Mouse (Mus musculus) CH12.LX (cell line): ENCODE measurements around the gene Grid1. TPM values are rescaled to one million over a fixed set of nuclear protein-coding genes. Genes with fewer than 3 reads are reported as not detected.
A peak's percentile ranks its signal among the peaks of the same experiment; 100 is the strongest.

Experiments used
- DNase-seq: peaks from one replicate; pipeline ENCODE4 v3.0.0-alpha.2; 2013; ENCODE audit errors: extremely low read depth
- H3K27ac ChIP-seq: 2 replicates; pipeline ENCODE4 v1.5.1; 2012; ENCODE audit warnings: low read depth, mild to moderate bottlenecking, control low read depth, moderate library complexity; ENCODE audit not compliant: insufficient read depth
- H3K27me3 ChIP-seq: replicated peaks from 2 replicates; pipeline ENCODE3; 2012; ENCODE audit warnings: inconsistent platforms
- H3K36me3 ChIP-seq, 2 experiments: replicated peaks in 1 of 2; 2 replicates each; pipeline versions ENCODE3 to v1.6.1; 2012; ENCODE audit warnings: inconsistent platforms in 1 of 2, low read length in 1 of 2, mild to moderate bottlenecking in 1 of 2, mixed read lengths in 1 of 2, moderate library complexity in 1 of 2; ENCODE audit not compliant: control insufficient read depth in 1 of 2, insufficient read depth in 1 of 2
- H3K4me1 ChIP-seq, 2 experiments: 2 replicates each; pipeline ENCODE4 v1.6.1; 2012; ENCODE audit warnings: inconsistent platforms in 1 of 2, moderate library complexity in 1 of 2; ENCODE audit not compliant: insufficient read depth in 2 of 2, control insufficient read depth in 1 of 2
- H3K4me2 ChIP-seq: 2 replicates; pipeline ENCODE4 v1.6.1; 2012; ENCODE audit warnings: low read depth, mild to moderate bottlenecking, control low read depth; ENCODE audit not compliant: poor library complexity, insufficient read depth, severe bottlenecking
- H3K4me3 ChIP-seq, 3 experiments: fragments of 150-350 bp in 1 of 3; sonication (generic) in 1 of 3; replicated peaks in 1 of 3; 2 replicates each; pipeline versions ENCODE3 to v1.5.1; 2011 to 2012; ENCODE audit warnings: low read depth in 2 of 3, low read length in 2 of 3, mild to moderate bottlenecking in 2 of 3, moderate library complexity in 2 of 3, control low read depth in 1 of 3, improper control_type of control experiment in 1 of 3, inconsistent platforms in 1 of 3, mixed read lengths in 1 of 3; ENCODE audit not compliant: poor library complexity in 1 of 3
- H3K79me2 ChIP-seq: replicated peaks from 2 replicates; pipeline ENCODE4 v1.6.1; 2012; ENCODE audit warnings: mild to moderate bottlenecking, moderate library complexity; ENCODE audit not compliant: control insufficient read depth, poor library complexity, insufficient read depth, severe bottlenecking; ENCODE audit errors: extremely low read depth
- H3K9ac ChIP-seq: 2 replicates; pipeline ENCODE4 v1.6.1; 2012; ENCODE audit warnings: low read depth, mild to moderate bottlenecking, control low read depth, moderate library complexity; ENCODE audit not compliant: insufficient read depth
- H3K9me3 ChIP-seq: replicated peaks from 2 replicates; pipeline ENCODE3; 2012; ENCODE audit warnings: low read length, inconsistent platforms, mixed read lengths
- BHLHE40 ChIP-seq: IDR thresholded peaks from 2 replicates; pipeline ENCODE4 v1.6.1; 2011; ENCODE audit warnings: mild to moderate bottlenecking, low read depth, low read length, improper control_type of control experiment
- CHD2 ChIP-seq: IDR thresholded peaks from 2 replicates; pipeline ENCODE4 v1.6.1; 2011; ENCODE audit warnings: low read length, improper control_type of control experiment
- CTCF ChIP-seq, 2 experiments: IDR thresholded peaks in 1 of 2; conservative IDR thresholded peaks in 1 of 2; 2 replicates each; pipeline ENCODE4 v1.5.1; 2011 to 2012; ENCODE audit warnings: low read depth in 2 of 2, low read length in 2 of 2, improper control_type of control experiment in 1 of 2, inconsistent platforms in 1 of 2, mild to moderate bottlenecking in 1 of 2, moderate library complexity in 1 of 2
- E2F4 ChIP-seq: IDR thresholded peaks from 2 replicates; pipeline ENCODE4 v1.6.1; 2011; ENCODE audit warnings: low read depth, low read length, improper control_type of control experiment; ENCODE audit not compliant: insufficient replicate concordance
- EP300 ChIP-seq: IDR thresholded peaks from 2 replicates; pipeline ENCODE4 v1.6.1; 2011; ENCODE audit warnings: low read length, improper control_type of control experiment
- IRF4 ChIP-seq: IDR thresholded peaks from 2 replicates; pipeline ENCODE4 v1.6.1; 2014; ENCODE audit warnings: low read depth, mild to moderate bottlenecking, inconsistent platforms, low read length, improper control_type of control experiment
- JUND ChIP-seq: conservative IDR thresholded peaks from 2 replicates; pipeline ENCODE4 v1.6.1; 2011; ENCODE audit warnings: low read depth, low read length, improper control_type of control experiment
- KAT2A ChIP-seq: IDR thresholded peaks from 2 replicates; pipeline ENCODE4 v1.6.1; 2012; ENCODE audit warnings: low read length, improper control_type of control experiment, inconsistent platforms; ENCODE audit not compliant: insufficient replicate concordance
- MAFK ChIP-seq: IDR thresholded peaks from 2 replicates; pipeline ENCODE4 v1.6.1; 2011; ENCODE audit warnings: low read length, improper control_type of control experiment; ENCODE audit not compliant: insufficient replicate concordance
- MAX ChIP-seq: IDR thresholded peaks from 2 replicates; pipeline ENCODE4 v1.6.1; 2011; ENCODE audit warnings: low read length, improper control_type of control experiment
- MAZ ChIP-seq: IDR thresholded peaks from 2 replicates; pipeline ENCODE4 v1.6.1; 2012; ENCODE audit warnings: low read depth, mild to moderate bottlenecking, inconsistent platforms, low read length, improper control_type of control experiment, moderate library complexity
- MEF2A ChIP-seq: IDR thresholded peaks from 2 replicates; pipeline ENCODE4 v1.6.1; 2014; ENCODE audit warnings: low read depth, mild to moderate bottlenecking, inconsistent platforms, low read length, improper control_type of control experiment, borderline replicate concordance
- MYC ChIP-seq: IDR thresholded peaks from 2 replicates; pipeline ENCODE4 v1.6.1; 2011; ENCODE audit warnings: low read depth, mild to moderate bottlenecking, improper control_type of control experiment, low read length
- NELFE ChIP-seq: IDR thresholded peaks from 2 replicates; pipeline ENCODE4 v1.6.1; 2011; ENCODE audit warnings: low read depth, low read length, improper control_type of control experiment
- NRF1 ChIP-seq: IDR thresholded peaks from 2 replicates; pipeline ENCODE4 v1.6.1; 2014; ENCODE audit warnings: low read depth, mild to moderate bottlenecking, inconsistent platforms, low read length, improper control_type of control experiment, moderate library complexity
- POLR2A ChIP-seq: IDR thresholded peaks from 2 replicates; pipeline ENCODE4 v1.6.1; 2011; ENCODE audit warnings: low read depth, mild to moderate bottlenecking, improper control_type of control experiment, low read length
- POLR2AphosphoS2 ChIP-seq: IDR thresholded peaks from 2 replicates; pipeline ENCODE4 v1.6.1; 2011; ENCODE audit warnings: low read depth, low read length, improper control_type of control experiment
- RAD21 ChIP-seq: IDR thresholded peaks from 2 replicates; pipeline ENCODE4 v1.6.1; 2011; ENCODE audit warnings: low read depth, mild to moderate bottlenecking, low read length, improper control_type of control experiment, moderate library complexity
- RCOR1 ChIP-seq: conservative IDR thresholded peaks from 2 replicates; pipeline ENCODE4 v1.6.1; 2012; ENCODE audit warnings: low read depth, mild to moderate bottlenecking, inconsistent platforms, low read length, improper control_type of control experiment
- TBP ChIP-seq: conservative IDR thresholded peaks from 2 replicates; pipeline ENCODE4 v1.6.1; 2011; ENCODE audit warnings: low read depth, low read length, improper control_type of control experiment
- TCF12 ChIP-seq: IDR thresholded peaks from 2 replicates; pipeline ENCODE4 v1.6.1; 2014; ENCODE audit warnings: low read depth, mild to moderate bottlenecking, inconsistent platforms, low read length, improper control_type of control experiment
- UBTF ChIP-seq: IDR thresholded peaks from 2 replicates; pipeline ENCODE4 v1.6.1; 2012; ENCODE audit warnings: low read depth, mild to moderate bottlenecking, inconsistent platforms, low read length, improper control_type of control experiment, moderate library complexity
- USF2 ChIP-seq: conservative IDR thresholded peaks from 2 replicates; pipeline ENCODE4 v1.6.1; 2011; ENCODE audit warnings: low read depth, low read length, improper control_type of control experiment
- ZC3H11A ChIP-seq: IDR thresholded peaks from 2 replicates; pipeline ENCODE4 v1.6.1; 2012; ENCODE audit warnings: low read depth, mild to moderate bottlenecking, inconsistent platforms, low read length, improper control_type of control experiment
- ZMIZ1 ChIP-seq: IDR thresholded peaks from 2 replicates; pipeline ENCODE4 v1.6.1; 2012; ENCODE audit warnings: low read depth, mild to moderate bottlenecking, inconsistent platforms, low read length, improper control_type of control experiment
- dilution Hi-C: fragments of 300-500 bp; cut with MboI; formaldehyde crosslinking; loops from 2 replicates; pipeline ENCODE4 v1.14.3; 2020; ENCODE audit warnings: low sequenced_read_pairs; ENCODE audit not compliant: extremely low pct_unique_long_range_greater_than_20kb, extremely low pct_ligation_motif_present
- in situ Hi-C: fragments of 300-500 bp; cut with MboI; formaldehyde crosslinking; loops from 3 replicates; pipeline ENCODE4 v1.14.3; 2019; ENCODE audit warnings: low sequenced_read_pairs, low pct_ligation_motif_present, low pct_unique_long_range_greater_than_20kb, mixed read lengths
- polyA plus RNA-seq: library from polyadenylated mRNA; unstranded; fragments of >175 nt; gene quantifications from 2 replicates; pipeline ENCODE4 v1.2.1, GENCODE M21; 2012; ENCODE audit warnings: low read depth; ENCODE audit not compliant: insufficient read length
- total RNA-seq, 2 experiments: library from RNA; depleted of rRNA; stranded (reverse); fragments of 300-350 nt in 1 of 2; fragments of >200 nt in 1 of 2; gene quantifications; 2 replicates each; pipeline ENCODE4 v1.2.3; 2012 to 2014

The Grid1 gene
- total and polyA plus RNA-seq, 3 experiments, result not detected

DNA sequence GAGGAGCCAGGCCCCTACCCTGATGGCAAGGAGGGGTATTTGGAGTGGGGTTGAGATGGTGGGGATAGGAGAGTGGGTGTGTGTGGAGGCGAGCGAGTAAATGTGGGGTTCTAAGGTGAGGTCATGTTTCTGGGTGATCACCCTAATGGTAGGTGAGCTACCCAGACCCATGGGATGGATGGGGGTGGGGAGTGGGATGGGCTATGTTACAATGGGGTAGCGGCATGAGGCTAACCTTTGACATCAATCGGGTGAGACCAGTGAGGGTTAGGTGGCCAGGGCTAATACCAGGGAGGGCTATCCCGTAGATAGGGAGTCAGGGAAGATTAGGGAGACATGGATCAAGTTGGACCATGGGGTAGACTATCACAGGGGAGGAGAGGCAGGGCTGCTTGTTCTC, 27.7 kb downstream of the Grid1 start:
- H3K79me2 ChIP-seq, result no peaks in the 10 kb centered on the region
- no peaks in the 10 kb centered on the region for H3K36me3 ChIP-seq
- TF ChIP-seq TBP (no peak), TCF12 (no peak), KAT2A (no peak), POLR2A (no peak), EP300 (no peak), MYC (no peak), CTCF (conservative IDR thresholded peaks at IDR 0.05 in 1 of 2, IDR thresholded peaks at IDR 0.05 in 1 of 2; ENCODE audit: low read depth in 2 of 2, low read length in 2 of 2) (no peak), JUND (no peak), ZC3H11A (no peak)
- TF ChIP-seq, all 38 proteins: peak for 0
- Histone ChIP-seq H3K9me3 (no peaks in the 10 kb centered on the region), H3K27ac (no peak overlapping the region), H3K4me2 (no peak overlapping the region), H3K4me3 (no peak overlapping the region), H3K9ac (no peak overlapping the region), H3K27me3 (peaks cover 76% of the 10 kb centered on the region), H3K4me1 (no peaks in the 10 kb centered on the region)
- DNase-seq, result no peak
- dilution Hi-C loops, result no loop called here
- in situ Hi-C loops, result no loop called here

DNA sequence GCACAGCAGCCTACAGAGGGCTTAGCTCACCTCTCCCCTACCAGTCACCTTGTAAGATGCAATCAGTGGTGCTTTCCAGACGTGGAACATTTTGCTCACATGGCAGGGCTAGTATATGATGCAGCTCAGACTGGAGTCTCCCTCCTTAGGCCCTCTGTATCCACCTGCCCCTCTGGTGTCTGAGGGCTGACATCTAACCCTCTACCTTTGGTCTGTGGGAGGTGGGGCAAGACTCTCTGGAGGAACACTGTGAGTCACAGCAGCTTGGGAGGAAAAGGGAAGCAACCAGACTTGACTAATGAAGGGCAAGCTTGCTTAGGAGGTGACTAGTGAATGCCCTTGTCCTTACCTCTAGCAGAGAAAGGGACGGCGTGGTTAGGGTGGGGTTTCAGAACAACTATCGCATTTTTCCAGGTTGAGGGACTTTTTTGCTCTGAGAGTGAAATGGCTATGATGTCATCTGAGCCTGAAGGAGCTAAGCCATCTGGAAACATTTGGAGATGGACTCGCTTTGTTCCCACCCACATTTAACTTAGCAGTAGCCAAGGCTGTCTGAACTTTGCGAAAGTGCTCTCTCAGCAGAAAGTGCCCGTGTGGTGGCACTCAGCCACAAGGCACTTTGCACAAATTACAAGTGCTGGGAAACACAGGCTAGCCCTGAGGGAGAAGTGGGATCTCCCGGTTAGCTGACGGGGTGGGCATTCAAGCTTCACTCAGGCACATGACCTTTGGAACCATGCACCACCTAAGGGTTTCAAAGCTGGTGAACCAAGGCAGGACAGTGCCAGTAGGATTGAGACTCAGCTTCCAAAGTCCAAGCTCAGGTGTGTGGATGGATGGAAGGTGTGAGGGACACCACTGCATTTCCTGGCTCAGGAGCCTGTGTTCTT, 41.2 kb downstream of the Grid1 start:
- Histone ChIP-seq H3K4me3 (no peak overlapping the region), H3K4me1 (peaks cover 4 to 15% of the 10 kb centered on the region in 2 experiments; a peak in 2 of 4 replicates), H3K36me3 (no peaks in the 10 kb centered on the region), H3K79me2 (no peaks in the 10 kb centered on the region), H3K4me2 (no peak overlapping the region), H3K9ac (no peak overlapping the region), H3K27ac (no peak overlapping the region), H3K27me3 (peaks cover 74% of the 10 kb centered on the region), H3K9me3 (no peaks in the 10 kb centered on the region)
- DNase-seq, result peak; percentile 20
- dilution Hi-C loops (no loop called here), in situ Hi-C loops (no loop called here)
- 0 out of 2 replicates have a peak, but pooled peaks have one; percentile 38 for TF ChIP-seq MAFK
- TF ChIP-seq MAX, result no peak

DNA sequence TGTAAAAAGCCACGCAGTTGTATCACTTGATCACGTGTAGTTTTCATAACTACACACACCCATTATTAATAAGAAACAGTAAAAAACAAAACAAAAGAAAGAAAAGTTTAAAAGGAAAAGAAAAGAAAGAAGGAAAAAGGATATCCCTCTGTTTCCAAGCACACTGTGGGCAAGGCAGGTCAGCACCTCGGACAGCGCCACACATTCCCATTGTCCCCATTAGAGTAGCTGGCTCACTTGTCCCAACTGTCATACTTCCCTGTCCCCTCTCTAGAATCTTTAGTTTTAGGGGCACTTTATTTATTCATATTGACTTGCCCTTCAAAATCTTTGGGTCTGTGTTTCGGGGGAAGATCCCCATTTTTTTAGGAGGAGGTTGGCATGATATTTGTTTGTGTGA, 47.4 kb downstream of the Grid1 start:
- no peak overlapping the region for H3K27ac ChIP-seq
- no peaks in the 10 kb centered on the region for H3K9me3 ChIP-seq
- H3K4me1 ChIP-seq, result no peaks in the 10 kb centered on the region
- no peak overlapping the region for H3K9ac ChIP-seq
- H3K4me2 ChIP-seq, result no peak overlapping the region
- H3K36me3 ChIP-seq, result no peaks in the 10 kb centered on the region
- dilution Hi-C loops (no loop called here), in situ Hi-C loops (no loop called here)
- peaks cover 59% of the 10 kb centered on the region for H3K27me3 ChIP-seq
- H3K79me2 ChIP-seq, result no peaks in the 10 kb centered on the region
- no peak for DNase-seq
- no peak overlapping the region for H3K4me3 ChIP-seq
- TF ChIP-seq UBTF, result no peak
- TF ChIP-seq RCOR1, result no peak
- TF ChIP-seq ZMIZ1, result no peak
- TF ChIP-seq CTCF (conservative IDR thresholded peaks at IDR 0.05 in 1 of 2, IDR thresholded peaks at IDR 0.05 in 1 of 2; ENCODE audit: low read depth in 2 of 2, low read length in 2 of 2), result no peak
- TF ChIP-seq IRF4, result no peak
- TF ChIP-seq CHD2, result no peak
- TF ChIP-seq TCF12, result no peak
- no peak for TF ChIP-seq MAZ
- no peak for TF ChIP-seq TBP
- TF ChIP-seq EP300, result no peak
- TF ChIP-seq NRF1, result no peak
- TF ChIP-seq POLR2AphosphoS2, result no peak
- no peak for TF ChIP-seq RAD21
- TF ChIP-seq JUND, result no peak
- no peak for TF ChIP-seq NELFE
- TF ChIP-seq E2F4, result no peak
- TF ChIP-seq MEF2A, result no peak
- TF ChIP-seq BHLHE40, result no peak
- no peak for TF ChIP-seq USF2
